Mouse (Mus musculus): ENCODE measurements around the gene Lpcat4. TPM values are rescaled to one million over a fixed set of nuclear protein-coding genes. Genes with fewer than 3 reads are reported as not detected.

Gene Lpcat4
- polyA plus RNA-seq, 1 experiment: 70.0 TPM

- Histone ChIP-seq H3K27ac (ENCODE audit: control insufficient read depth, insufficient read depth, low read length) (no peak overlapping the region), H3K4me3 (ENCODE audit: control insufficient read depth, insufficient read depth, low read length) (no peak overlapping the region), H3K27me3 (ENCODE audit: control insufficient read depth, insufficient read depth, low read length) (no peaks in the 10 kb centered on the region), H3K36me3 (ENCODE audit: control insufficient read depth, insufficient read depth, low read length) (no peaks in the 10 kb centered on the region), H3K4me1 (replicated peaks; ENCODE audit: control insufficient read depth, insufficient read depth, low read length) (no peaks in the 10 kb centered on the region)
- WGBS: 47% methylated on average over 6 of the region's 6 CpGs
- DNase-seq: no peak
- no peak for TF ChIP-seq CTCF (IDR thresholded peaks at IDR 0.05; ENCODE audit: borderline replicate concordance, control insufficient read depth, extremely low read depth, insufficient read depth, low read length, poor library complexity)
- no peak for TF ChIP-seq POLR2A (IDR thresholded peaks at IDR 0.05; ENCODE audit: control insufficient read depth, extremely low read depth, insufficient read depth, low read length, poor library complexity)
These were observed 21.7 kb upstream of the Lpcat4 start for GRCm38 (mm10) chr2:112217614-112218013.

DNA sequence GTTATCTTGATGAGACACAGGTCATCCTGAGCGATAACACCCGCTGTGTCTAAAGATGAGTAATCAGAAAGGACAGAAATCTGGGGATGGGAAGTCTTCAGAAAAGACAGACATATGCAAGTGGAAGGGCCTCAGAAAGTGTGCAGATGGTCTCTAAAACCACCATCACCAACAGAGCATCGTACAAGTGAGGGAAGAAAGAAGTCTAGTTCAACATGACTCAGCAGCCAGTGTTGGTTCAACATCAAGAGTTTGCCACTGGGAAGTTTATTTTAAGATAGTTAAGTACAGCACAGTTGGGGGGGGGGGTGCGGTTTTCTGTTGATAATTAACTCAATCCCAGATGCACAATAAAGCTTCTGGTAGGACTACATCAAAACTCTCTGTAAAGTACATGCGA is 18.4 kb upstream of the Lpcat4 start:
- WGBS: 30% methylated on average over 5 of the region's 5 CpGs
- DNase-seq: no peak
- Histone ChIP-seq H3K36me3 (ENCODE audit: control insufficient read depth, insufficient read depth, low read length) (no peaks in the 10 kb centered on the region), H3K4me3 (ENCODE audit: control insufficient read depth, insufficient read depth, low read length) (no peak overlapping the region), H3K27me3 (ENCODE audit: control insufficient read depth, insufficient read depth, low read length) (no peaks in the 10 kb centered on the region), H3K4me1 (replicated peaks; ENCODE audit: control insufficient read depth, insufficient read depth, low read length) (no peaks in the 10 kb centered on the region), H3K27ac (ENCODE audit: control insufficient read depth, insufficient read depth, low read length) (no peak overlapping the region)
- TF ChIP-seq CTCF (IDR thresholded peaks at IDR 0.05; ENCODE audit: borderline replicate concordance, control insufficient read depth, extremely low read depth, insufficient read depth, low read length, poor library complexity) (no peak), POLR2A (IDR thresholded peaks at IDR 0.05; ENCODE audit: control insufficient read depth, extremely low read depth, insufficient read depth, low read length, poor library complexity) (no peak)

GRCm38 (mm10) chr2:112222607-112223006 is 16.7 kb upstream of the Lpcat4 start:
- Histone ChIP-seq H3K4me3 (ENCODE audit: control insufficient read depth, insufficient read depth, low read length) (no peak overlapping the region), H3K36me3 (ENCODE audit: control insufficient read depth, insufficient read depth, low read length) (no peaks in the 10 kb centered on the region), H3K4me1 (replicated peaks; ENCODE audit: control insufficient read depth, insufficient read depth, low read length) (no peaks in the 10 kb centered on the region), H3K27ac (ENCODE audit: control insufficient read depth, insufficient read depth, low read length) (no peak overlapping the region), H3K27me3 (ENCODE audit: control insufficient read depth, insufficient read depth, low read length) (no peaks in the 10 kb centered on the region)
- 19% methylated on average over 5 of the region's 5 CpGs for WGBS
- TF ChIP-seq POLR2A (IDR thresholded peaks at IDR 0.05; ENCODE audit: control insufficient read depth, extremely low read depth, insufficient read depth, low read length, poor library complexity) (no peak), CTCF (IDR thresholded peaks at IDR 0.05; ENCODE audit: borderline replicate concordance, control insufficient read depth, extremely low read depth, insufficient read depth, low read length, poor library complexity) (no peak)
- no peak for DNase-seq

GRCm38 (mm10) chr2:112224356-112224755 is 14.9 kb upstream of the Lpcat4 start:
- DNase-seq: no peak
- H3K4me1 ChIP-seq (replicated peaks; ENCODE audit: control insufficient read depth, insufficient read depth, low read length): no peaks in the 10 kb centered on the region
- H3K27me3 ChIP-seq (ENCODE audit: control insufficient read depth, insufficient read depth, low read length): no peaks in the 10 kb centered on the region
- H3K36me3 ChIP-seq (ENCODE audit: control insufficient read depth, insufficient read depth, low read length): no peaks in the 10 kb centered on the region
- no peak overlapping the region for H3K27ac ChIP-seq (ENCODE audit: control insufficient read depth, insufficient read depth, low read length)
- H3K4me3 ChIP-seq (ENCODE audit: control insufficient read depth, insufficient read depth, low read length): no peak overlapping the region
- WGBS: 66% methylated on average over 4 of the region's 4 CpGs
- no peak for TF ChIP-seq CTCF (IDR thresholded peaks at IDR 0.05; ENCODE audit: borderline replicate concordance, control insufficient read depth, extremely low read depth, insufficient read depth, low read length, poor library complexity)
- no peak for TF ChIP-seq POLR2A (IDR thresholded peaks at IDR 0.05; ENCODE audit: control insufficient read depth, extremely low read depth, insufficient read depth, low read length, poor library complexity)

DNA sequence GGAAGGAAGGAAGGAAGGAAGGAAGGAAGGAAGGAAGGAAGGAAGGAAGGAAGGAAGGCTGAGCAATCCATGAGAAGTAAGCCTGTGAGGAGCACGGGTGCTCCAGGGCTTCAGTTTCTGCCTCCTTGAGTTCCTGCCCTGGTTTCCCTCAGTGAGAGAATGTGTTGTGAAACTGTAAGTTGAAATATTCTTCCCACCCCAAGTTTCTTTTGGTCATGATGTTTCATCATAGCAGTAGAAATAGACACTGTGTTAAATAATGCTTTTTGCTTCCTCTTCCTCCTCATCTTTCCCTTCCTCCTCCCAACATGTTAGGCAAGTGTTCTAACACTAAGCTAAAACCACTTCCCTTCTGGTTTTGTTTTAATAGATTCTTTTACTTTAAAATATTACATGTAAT is 6.6 kb upstream of the Lpcat4 start:
- H3K27ac ChIP-seq (ENCODE audit: control insufficient read depth, insufficient read depth, low read length): no peak overlapping the region

DNA sequence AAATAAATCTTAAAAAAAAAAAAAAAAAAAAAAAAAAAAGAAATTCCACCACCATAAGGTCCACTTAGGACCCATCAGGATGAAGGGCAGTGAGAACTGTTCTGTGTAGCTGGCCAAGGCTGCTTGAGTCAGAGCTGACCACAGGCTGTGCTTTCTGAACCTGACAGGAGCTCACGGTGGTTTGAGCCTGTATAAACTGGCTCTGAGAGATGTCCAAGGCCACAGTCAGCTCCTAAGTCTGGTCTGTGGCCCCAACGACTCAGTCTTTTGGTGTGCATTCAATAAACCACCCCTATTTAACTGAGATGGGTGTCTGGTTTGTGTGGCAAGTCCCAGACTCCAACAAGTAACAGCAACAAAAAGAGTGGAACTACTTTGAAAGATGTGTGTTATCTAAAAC is 2.6 kb upstream of the Lpcat4 start:
- peaks cover 6% of the 10 kb centered on the region for H3K4me1 ChIP-seq (replicated peaks; ENCODE audit: control insufficient read depth, insufficient read depth, low read length)
- no peak for DNase-seq
- no peak overlapping the region for H3K4me3 ChIP-seq (ENCODE audit: control insufficient read depth, insufficient read depth, low read length)
- H3K27ac ChIP-seq (ENCODE audit: control insufficient read depth, insufficient read depth, low read length): no peak overlapping the region
- TF ChIP-seq CTCF (IDR thresholded peaks at IDR 0.05; ENCODE audit: borderline replicate concordance, control insufficient read depth, extremely low read depth, insufficient read depth, low read length, poor library complexity) (no peak), POLR2A (IDR thresholded peaks at IDR 0.05; ENCODE audit: control insufficient read depth, extremely low read depth, insufficient read depth, low read length, poor library complexity) (no peak)
- H3K27me3 ChIP-seq (ENCODE audit: control insufficient read depth, insufficient read depth, low read length): no peaks in the 10 kb centered on the region
- no peaks in the 10 kb centered on the region for H3K36me3 ChIP-seq (ENCODE audit: control insufficient read depth, insufficient read depth, low read length)
- WGBS: 87% methylated on average over 2 of the region's 2 CpGs

More for the DNA sequence above, 6.6 kb upstream of the Lpcat4 start:
- no peaks in the 10 kb centered on the region for H3K4me1 ChIP-seq (replicated peaks; ENCODE audit: control insufficient read depth, insufficient read depth, low read length)
- H3K4me3 ChIP-seq (ENCODE audit: control insufficient read depth, insufficient read depth, low read length): no peak overlapping the region
- no peaks in the 10 kb centered on the region for H3K36me3 ChIP-seq (ENCODE audit: control insufficient read depth, insufficient read depth, low read length)
- WGBS: 52% methylated on average over 1 of the region's 1 CpGs
- no peak for DNase-seq
- H3K27me3 ChIP-seq (ENCODE audit: control insufficient read depth, insufficient read depth, low read length): no peaks in the 10 kb centered on the region
- TF ChIP-seq POLR2A (IDR thresholded peaks at IDR 0.05; ENCODE audit: control insufficient read depth, extremely low read depth, insufficient read depth, low read length, poor library complexity): no peak
- TF ChIP-seq CTCF (IDR thresholded peaks at IDR 0.05; ENCODE audit: borderline replicate concordance, control insufficient read depth, extremely low read depth, insufficient read depth, low read length, poor library complexity): no peak

DNA sequence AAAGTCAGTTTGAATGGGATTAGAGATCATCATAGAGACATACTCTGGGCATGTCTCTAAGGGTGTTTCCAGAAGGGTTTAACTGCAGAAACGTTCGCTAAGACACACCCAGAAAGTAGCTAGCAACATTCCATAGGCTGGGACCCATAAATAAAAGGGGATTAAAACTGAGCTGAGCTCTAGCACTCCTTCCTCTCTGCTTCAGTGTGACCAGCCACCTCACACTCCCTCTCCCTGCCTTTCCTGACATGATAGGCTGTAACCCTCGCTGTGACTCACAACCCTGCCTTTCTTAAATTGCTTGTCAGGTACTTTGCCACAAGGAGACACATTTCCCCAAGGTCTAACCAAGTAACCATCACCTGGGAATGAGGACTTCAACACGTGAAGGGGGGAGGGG is 1.3 kb upstream of the Lpcat4 start:
- no peak overlapping the region for H3K27ac ChIP-seq (ENCODE audit: control insufficient read depth, insufficient read depth, low read length)
- no peaks in the 10 kb centered on the region for H3K27me3 ChIP-seq (ENCODE audit: control insufficient read depth, insufficient read depth, low read length)
- TF ChIP-seq CTCF (IDR thresholded peaks at IDR 0.05; ENCODE audit: borderline replicate concordance, control insufficient read depth, extremely low read depth, insufficient read depth, low read length, poor library complexity) (no peak), POLR2A (IDR thresholded peaks at IDR 0.05; ENCODE audit: control insufficient read depth, extremely low read depth, insufficient read depth, low read length, poor library complexity) (no peak)
- 35% methylated on average over 4 of the region's 4 CpGs for WGBS
- no peak for DNase-seq
- no peak overlapping the region for H3K4me3 ChIP-seq (ENCODE audit: control insufficient read depth, insufficient read depth, low read length)
- H3K36me3 ChIP-seq (ENCODE audit: control insufficient read depth, insufficient read depth, low read length): no peaks in the 10 kb centered on the region
- peaks cover 6% of the 10 kb centered on the region for H3K4me1 ChIP-seq (replicated peaks; ENCODE audit: control insufficient read depth, insufficient read depth, low read length)
